Mouse (Mus musculus) MEL (cell line): ENCODE measurements around the gene Exoc6b.

ENCODE experiments used
- CTCF ChIP-seq, 3 experiments: IDR thresholded peaks in 2 of 3; conservative IDR thresholded peaks in 1 of 3; 2 replicates each; pipeline ENCODE4 v1.5.1; 2011 to 2012; ENCODE audit warnings: low read length in 3 of 3, low read depth in 2 of 3, mild to moderate bottlenecking in 2 of 3, improper control_type of control experiment in 1 of 3, inconsistent platforms in 1 of 3, mixed read lengths in 1 of 3, moderate library complexity in 1 of 3; ENCODE audit not compliant: control insufficient read depth in 1 of 3, insufficient read depth in 1 of 3, poor library complexity in 1 of 3, severe bottlenecking in 1 of 3
- EP300 ChIP-seq, 2 experiments: IDR thresholded peaks; 2 replicates each; pipeline ENCODE4 v1.6.1; 2011; ENCODE audit warnings: improper control_type of control experiment in 2 of 2, low read length in 2 of 2, low read depth in 1 of 2, mild to moderate bottlenecking in 1 of 2
- GATA1 ChIP-seq: IDR thresholded peaks from 2 replicates; pipeline ENCODE4 v1.6.1; 2011; ENCODE audit warnings: low read depth, low read length, improper control_type of control experiment
- MAFK ChIP-seq: IDR thresholded peaks from 2 replicates; pipeline ENCODE4 v1.6.1; 2011; ENCODE audit warnings: low read depth, mild to moderate bottlenecking, low read length, improper control_type of control experiment, borderline replicate concordance
- POLR2A ChIP-seq, 2 experiments: IDR thresholded peaks; 2 replicates each; pipeline ENCODE4 v1.6.1; 2011 to 2012; ENCODE audit warnings: low read length in 2 of 2, mild to moderate bottlenecking in 2 of 2, control low read depth in 1 of 2, improper control_type of control experiment in 1 of 2, low read depth in 1 of 2, moderate library complexity in 1 of 2; ENCODE audit not compliant: control insufficient read depth in 1 of 2, insufficient read depth in 1 of 2, poor library complexity in 1 of 2
- USF2 ChIP-seq, 2 experiments: IDR thresholded peaks; 2 replicates each; pipeline ENCODE4 v1.6.1; 2011 to 2012; ENCODE audit warnings: improper control_type of control experiment in 2 of 2, low read length in 2 of 2, borderline replicate concordance in 1 of 2, inconsistent platforms in 1 of 2, low read depth in 1 of 2, mild to moderate bottlenecking in 1 of 2; ENCODE audit not compliant: insufficient read depth in 1 of 2
- ZMIZ1 ChIP-seq: IDR thresholded peaks from 2 replicates; pipeline ENCODE4 v1.6.1; 2012; ENCODE audit warnings: low read depth, mild to moderate bottlenecking, inconsistent platforms, low read length, improper control_type of control experiment, moderate library complexity

- TF ChIP-seq MAFK (no peak), CTCF (IDR thresholded peaks at IDR 0.05 in 2 of 3, conservative IDR thresholded peaks at IDR 0.05 in 1 of 3; ENCODE audit: control insufficient read depth in 1 of 3, insufficient read depth in 1 of 3, low read depth in 2 of 3, low read length in 3 of 3, poor library complexity in 1 of 3, severe bottlenecking in 1 of 3) (no peak), ZMIZ1 (no peak), POLR2A (IDR thresholded peaks at IDR 0.05; ENCODE audit: control insufficient read depth in 1 of 2, insufficient read depth in 1 of 2, low read depth in 1 of 2, low read length in 2 of 2, poor library complexity in 1 of 2) (no peak), GATA1 (no peak), EP300 (IDR thresholded peaks at IDR 0.05; ENCODE audit: low read depth in 1 of 2, low read length in 2 of 2) (no peak), USF2 (IDR thresholded peaks at IDR 0.05; ENCODE audit: borderline replicate concordance in 1 of 2, insufficient read depth in 1 of 2, low read depth in 1 of 2, low read length in 2 of 2) (no peak)
Observed at GRCm38 (mm10) chr6:84745570-84745969, 323.7 kb downstream of the Exoc6b start.
